Mouse (Mus musculus): ENCODE data around the gene Vapb. TPM values are rescaled to one million over a fixed set of nuclear protein-coding genes. Genes with fewer than 3 reads are reported as not detected.

Gene Vapb
- polyA plus RNA-seq, 2 experiments, result 15.2 to 37.0 TPM

DNA sequence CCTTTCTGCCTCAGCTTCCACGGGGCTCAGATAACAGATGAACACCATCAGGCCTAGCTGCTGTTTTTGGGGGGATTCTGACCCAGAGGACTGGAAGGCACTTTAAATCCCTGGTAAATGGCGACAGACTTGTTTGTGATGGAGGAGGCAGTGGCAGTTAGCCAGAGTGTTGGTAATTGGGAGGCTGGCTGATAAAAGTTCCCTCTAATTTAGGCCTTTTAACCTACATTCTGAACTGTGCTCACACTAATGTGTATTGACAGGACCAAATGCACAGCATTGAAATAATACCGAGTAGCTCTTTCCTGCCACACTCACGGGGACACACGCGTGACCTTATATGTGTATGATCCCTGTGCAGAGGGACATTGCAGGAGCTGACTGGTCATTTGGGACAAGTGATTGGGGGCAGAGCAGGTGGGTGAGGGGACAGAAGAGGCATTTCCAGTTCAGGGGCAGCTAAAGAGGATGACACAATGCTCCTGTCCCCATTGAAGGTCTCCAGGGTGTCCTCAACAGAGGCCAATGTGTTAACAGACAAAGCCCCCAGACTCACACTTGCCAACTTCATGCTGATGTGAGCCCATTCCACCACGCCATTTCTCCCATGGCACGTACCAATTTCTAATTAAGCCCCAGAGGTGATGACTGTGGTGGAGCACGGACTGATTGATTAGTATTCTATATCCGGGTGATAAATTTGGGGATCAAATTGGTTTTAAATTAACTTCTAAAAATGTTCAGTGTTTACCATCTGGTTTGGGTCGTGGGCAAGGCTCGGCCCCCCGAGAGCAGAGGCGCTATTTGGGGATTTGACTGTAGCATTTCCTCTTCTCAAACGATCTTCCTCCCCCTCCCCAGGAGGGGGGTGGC is 58.7 kb downstream of the Vapb start:
- DNase-seq (ENCODE audit: low spot score), result no peak
- 36% methylated on average over 15 of the region's 15 CpGs for WGBS

DNA sequence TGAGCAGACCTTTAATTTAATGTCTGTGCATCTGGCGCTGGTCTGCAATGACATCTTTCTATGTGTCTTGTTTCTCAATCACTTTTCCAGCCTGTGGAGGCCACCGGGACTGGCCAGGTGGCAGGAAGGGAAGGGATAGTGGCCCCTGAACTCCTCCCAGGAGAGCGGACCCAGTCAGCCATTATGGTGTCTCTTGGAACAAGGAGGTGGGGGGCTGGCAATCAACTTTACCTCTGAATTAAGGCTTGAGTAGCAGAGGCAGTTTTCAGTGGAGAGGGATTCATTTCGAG is 59.3 kb downstream of the Vapb start:
- no peak for TF ChIP-seq POLR2A (IDR thresholded peaks at IDR 0.05; ENCODE audit: borderline replicate concordance, extremely low read depth, insufficient read depth, insufficient read length)
- H3K9me3 ChIP-seq (ENCODE audit: control insufficient read depth, low read length), result no peaks in the 10 kb centered on the region
- H3K4me3 ChIP-seq (replicated peaks; ENCODE audit: low read length), result no peak overlapping the region
- H3K36me3 ChIP-seq (ENCODE audit: control insufficient read depth, insufficient read depth, low read length), result no peaks in the 10 kb centered on the region
- no peak overlapping the region for H3K9ac ChIP-seq (ENCODE audit: low read depth, low read length, severe bottlenecking)
- peak; percentile 31; the same call in 1 of the 2 replicates for ATAC-seq (ENCODE audit: low FRiP score, low read depth)
- H3K27me3 ChIP-seq (ENCODE audit: control insufficient read depth, insufficient read depth, low read length), result no peaks in the 10 kb centered on the region
- no peak overlapping the region for H3K4me2 ChIP-seq (replicated peaks; ENCODE audit: low read depth, low read length, severe bottlenecking)
- H3K27ac ChIP-seq (replicated peaks; ENCODE audit: low read depth, low read length), result no peak overlapping the region
- WGBS, result 33% methylated on average over 4 of the region's 4 CpGs
- no peak for DNase-seq (ENCODE audit: low spot score)
- H3K4me1 ChIP-seq (ENCODE audit: control insufficient read depth, insufficient read depth, low read length), result peaks cover 27% of the 10 kb centered on the region

More for the DNA sequence above, 58.7 kb downstream of the Vapb start:
- H3K9ac ChIP-seq (ENCODE audit: low read depth, low read length, severe bottlenecking), result no peak overlapping the region
- no peak overlapping the region for H3K4me3 ChIP-seq (replicated peaks; ENCODE audit: low read length)
- no peak for TF ChIP-seq POLR2A (IDR thresholded peaks at IDR 0.05; ENCODE audit: borderline replicate concordance, extremely low read depth, insufficient read depth, insufficient read length)
- no peak overlapping the region for H3K4me2 ChIP-seq (replicated peaks; ENCODE audit: low read depth, low read length, severe bottlenecking)
- no peak for ATAC-seq (ENCODE audit: low FRiP score, low read depth)
- no peak overlapping the region for H3K27ac ChIP-seq (replicated peaks; ENCODE audit: low read depth, low read length)
- no peaks in the 10 kb centered on the region for H3K36me3 ChIP-seq (ENCODE audit: control insufficient read depth, insufficient read depth, low read length)
- H3K27me3 ChIP-seq (ENCODE audit: control insufficient read depth, insufficient read depth, low read length), result no peaks in the 10 kb centered on the region
- H3K9me3 ChIP-seq (ENCODE audit: control insufficient read depth, low read length), result no peaks in the 10 kb centered on the region
- peaks cover 25% of the 10 kb centered on the region for H3K4me1 ChIP-seq (ENCODE audit: control insufficient read depth, insufficient read depth, low read length)

DNA sequence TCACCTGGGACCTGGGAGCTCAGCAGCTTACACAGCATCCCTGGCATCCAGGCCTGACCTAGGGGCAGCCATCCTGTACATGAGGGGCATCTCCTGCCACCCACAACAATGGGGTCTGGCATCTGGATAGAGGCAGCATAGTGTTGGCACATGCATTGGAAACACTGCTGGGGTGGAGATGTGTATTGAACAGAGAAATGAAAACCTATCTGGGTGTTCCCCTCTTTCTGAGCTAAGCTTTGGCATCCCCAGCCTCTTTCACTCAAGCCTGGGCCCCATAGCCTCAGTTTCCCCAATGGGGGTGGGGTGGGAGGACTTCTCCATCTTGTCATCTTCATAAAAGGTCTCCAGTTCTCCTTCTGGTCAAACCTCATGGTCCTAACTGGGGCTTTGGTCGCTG is 62.2 kb downstream of the Vapb start:
- Histone ChIP-seq H3K27ac (replicated peaks; ENCODE audit: low read depth, low read length) (no peak overlapping the region), H3K4me1 (ENCODE audit: control insufficient read depth, insufficient read depth, low read length) (peaks cover 29% of the 10 kb centered on the region), H3K36me3 (ENCODE audit: control insufficient read depth, insufficient read depth, low read length) (no peaks in the 10 kb centered on the region), H3K4me3 (replicated peaks; ENCODE audit: low read length) (no peak overlapping the region), H3K4me2 (replicated peaks; ENCODE audit: low read depth, low read length, severe bottlenecking) (no peak overlapping the region), H3K27me3 (ENCODE audit: control insufficient read depth, insufficient read depth, low read length) (no peaks in the 10 kb centered on the region), H3K9ac (ENCODE audit: low read depth, low read length, severe bottlenecking) (no peak overlapping the region), H3K9me3 (ENCODE audit: control insufficient read depth, low read length) (no peaks in the 10 kb centered on the region)
- ATAC-seq (ENCODE audit: low FRiP score, low read depth) (no peak), DNase-seq (ENCODE audit: low spot score) (no peak)
- no peak for TF ChIP-seq POLR2A (IDR thresholded peaks at IDR 0.05; ENCODE audit: borderline replicate concordance, extremely low read depth, insufficient read depth, insufficient read length)
- WGBS, result 90% methylated on average over 1 of the region's 1 CpGs

DNA sequence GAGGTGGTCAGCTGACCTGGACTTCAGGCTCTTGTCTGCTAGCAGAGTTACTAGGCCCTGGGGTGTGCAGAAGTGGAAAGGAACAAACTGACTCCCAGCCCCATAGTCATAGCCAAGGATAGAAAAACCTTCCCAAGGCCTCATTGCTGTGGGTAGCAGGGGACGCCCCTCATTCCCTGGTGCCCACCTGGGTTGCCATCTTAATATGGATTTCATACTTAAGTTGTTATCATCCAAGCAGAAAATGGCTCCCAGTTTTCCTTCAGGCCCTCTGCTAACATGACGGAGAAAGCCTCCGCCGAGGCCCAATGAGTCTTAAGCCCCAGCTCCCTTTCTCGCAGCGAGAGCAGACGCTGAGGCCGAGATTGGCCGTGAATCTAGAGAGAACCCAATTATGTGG is 63.3 kb downstream of the Vapb start:
- no peak overlapping the region for H3K27ac ChIP-seq (replicated peaks; ENCODE audit: low read depth, low read length)
- no peak overlapping the region for H3K4me3 ChIP-seq (replicated peaks; ENCODE audit: low read length)
- ATAC-seq (ENCODE audit: low FRiP score, low read depth) (no peak), DNase-seq (ENCODE audit: low spot score) (no peak)
- no peaks in the 10 kb centered on the region for H3K27me3 ChIP-seq (ENCODE audit: control insufficient read depth, insufficient read depth, low read length)
- no peak overlapping the region for H3K4me2 ChIP-seq (replicated peaks; ENCODE audit: low read depth, low read length, severe bottlenecking)
- no peak overlapping the region for H3K9ac ChIP-seq (ENCODE audit: low read depth, low read length, severe bottlenecking)
- TF ChIP-seq POLR2A (IDR thresholded peaks at IDR 0.05; ENCODE audit: borderline replicate concordance, extremely low read depth, insufficient read depth, insufficient read length), result no peak
- no peaks in the 10 kb centered on the region for H3K36me3 ChIP-seq (ENCODE audit: control insufficient read depth, insufficient read depth, low read length)
- 74% methylated on average over 9 of the region's 9 CpGs for WGBS
- H3K9me3 ChIP-seq (ENCODE audit: control insufficient read depth, low read length), result no peaks in the 10 kb centered on the region
- H3K4me1 ChIP-seq (ENCODE audit: control insufficient read depth, insufficient read depth, low read length), result peaks cover 20% of the 10 kb centered on the region

DNA sequence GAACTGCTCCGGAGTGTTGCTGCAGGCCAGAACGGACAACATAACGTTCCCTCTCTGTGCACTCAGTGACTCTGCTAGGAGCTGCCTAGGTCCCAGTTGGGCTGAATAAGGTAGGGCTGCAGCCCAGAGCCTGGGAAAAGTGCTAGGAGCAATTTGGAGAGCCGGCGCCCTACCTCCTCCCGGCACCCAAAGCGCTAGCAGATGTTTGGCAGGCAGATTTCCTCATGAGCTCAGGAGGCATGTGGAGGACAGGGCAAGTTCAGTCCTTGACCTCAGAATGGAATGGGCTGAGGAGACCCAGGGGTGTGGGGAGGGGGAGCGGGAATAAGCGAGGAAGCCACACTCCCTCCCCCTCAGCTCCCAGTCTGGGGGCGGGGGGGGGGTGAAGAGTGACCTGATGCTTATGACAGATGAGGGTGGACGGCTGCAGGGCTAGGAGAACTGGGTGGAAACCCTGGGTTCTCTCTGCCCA is 64.1 kb downstream of the Vapb start:
- Histone ChIP-seq H3K4me1 (ENCODE audit: control insufficient read depth, insufficient read depth, low read length) (peaks cover 16% of the 10 kb centered on the region), H3K27me3 (ENCODE audit: control insufficient read depth, insufficient read depth, low read length) (no peaks in the 10 kb centered on the region), H3K9ac (ENCODE audit: low read depth, low read length, severe bottlenecking) (no peak overlapping the region), H3K9me3 (ENCODE audit: control insufficient read depth, low read length) (no peaks in the 10 kb centered on the region), H3K4me3 (replicated peaks; ENCODE audit: low read length) (no peak overlapping the region), H3K36me3 (ENCODE audit: control insufficient read depth, insufficient read depth, low read length) (no peaks in the 10 kb centered on the region), H3K27ac (replicated peaks; ENCODE audit: low read depth, low read length) (peak overlapping the region; percentile 43; the same call in 1 of the 2 replicates), H3K4me2 (replicated peaks; ENCODE audit: low read depth, low read length, severe bottlenecking) (no peak overlapping the region)
- TF ChIP-seq POLR2A (IDR thresholded peaks at IDR 0.05; ENCODE audit: borderline replicate concordance, extremely low read depth, insufficient read depth, insufficient read length), result no peak
- WGBS, result 25% methylated on average over 10 of the region's 11 CpGs
- peak; percentile 83 for DNase-seq (ENCODE audit: low spot score)
- ATAC-seq (ENCODE audit: low FRiP score, low read depth), result peak; percentile 82
